ENCODE assay signal across 1 mouse cellular context in genomic region chr15:97784561-97785161, GRCm38 (mm10).
TF ChIP-seq lines count a peak whose summit lies in the region.

No protein-coding gene starts in this region.

TF ChIP-seq in CH12.LX, 34 proteins besides CTCF, POLR2A, EP300 and RAD21 (continued from another document):
- TF ChIP-seq ZMIZ1 (IDR thresholded peaks at IDR 0.05; ENCODE audit: low read depth, low read length) = 0 out of 2 replicates have a peak, but pooled peaks have one; percentile 72
